12 mouse cellular contexts compared by ENCODE assay signal in genomic region chr3:91344618-91345017, GRCm38 (mm10).
"Had no signal": no experiment of that assay in that cellular context is flagged by ENCODE, and none has a peak within 500 bp of the region (broad histone marks: within the 10 kb centered on the region; RNA-seq: fewer than 3 reads in every experiment).

No protein-coding gene starts in this region.

- DNase-seq: left cerebral cortex, postnatal 4 days; liver; liver, embryonic 13.5 days; liver, postnatal 0 days; lung, adult 18-20 months; lung, adult 2 months; lung, embryonic 14.5 days; lung, postnatal 10 days; lung, postnatal 14 days; lung, postnatal 36 days; lung, postnatal 4 days; midbrain, embryonic 14.5 days had no signal
